Mouse (Mus musculus) hindbrain, embryonic 14.5 days (tissue): ENCODE measurements at regions not wholly inside any gene's neighbourhood (a gene's known extent, or its start where the extent isn't known, plus 50 kb on each side); places are given as distances from the start of the nearest gene placed in this dataset.
"Not testable (repeated sequence)": the region's sequence is repeated elsewhere in the genome, so short reads cannot be mapped to it uniquely, and the experiment has no call there.

Experiments
- ATAC-seq: fragments of 200-750 bp; cut with Nextera tagmentation; 2 replicates; pipeline ENCODE4 v1.8.0; 2017; ENCODE audit warnings: moderate number of reproducible peaks, mild to moderate bottlenecking, moderate TSS enrichment, moderate library complexity; ENCODE audit not compliant: low FRiP score
- DNase-seq: peaks from one replicate; pipeline ENCODE4 v3.0.0-alpha.2; 2015; ENCODE audit warnings: low spot score
- H3K27ac ChIP-seq: fragments of 300-500 bp; sonication (generic); 2 replicates; pipeline ENCODE4 v1.5.1; 2014; ENCODE audit warnings: mild to moderate bottlenecking, moderate library complexity
- H3K27me3 ChIP-seq: fragments of 300-500 bp; sonication (generic); 2 replicates; pipeline ENCODE4 v1.6.1; 2014; ENCODE audit warnings: mild to moderate bottlenecking, low read length, mixed read lengths; ENCODE audit not compliant: control insufficient read depth, insufficient read depth
- H3K36me3 ChIP-seq: fragments of 300-500 bp; sonication (generic); replicated peaks from 2 replicates; pipeline ENCODE4 v1.6.1; 2014; ENCODE audit not compliant: control insufficient read depth, insufficient read depth
- H3K4me1 ChIP-seq: fragments of 300-500 bp; sonication (generic); replicated peaks from 2 replicates; pipeline ENCODE4 v1.6.1; 2014; ENCODE audit warnings: antibody characterized with exemption, low read length, mixed read lengths; ENCODE audit not compliant: control insufficient read depth, insufficient read depth
- H3K4me2 ChIP-seq: fragments of 300-500 bp; sonication (generic); replicated peaks from 2 replicates; pipeline ENCODE4 v1.6.1; 2014; ENCODE audit warnings: mild to moderate bottlenecking, moderate library complexity
- H3K4me3 ChIP-seq: fragments of 300-500 bp; sonication (generic); replicated peaks from 2 replicates; pipeline ENCODE4 v1.5.1; 2014; ENCODE audit warnings: mild to moderate bottlenecking, low read length
- H3K9ac ChIP-seq: fragments of 300-500 bp; sonication (generic); 2 replicates; pipeline ENCODE4 v1.6.1; 2014
- H3K9me3 ChIP-seq: fragments of 300-500 bp; sonication (generic); 2 replicates; pipeline ENCODE4 v1.6.1; 2016; ENCODE audit warnings: low read length; ENCODE audit not compliant: control insufficient read depth
- WGBS: fragments of 180-500 bp; shearing (Covaris S2); extraction: QIAGEN DNeasy Blood & Tissue Kit; methylation state at CpG from one replicate; pipeline ENCODE4 v1.1.7; 2014; 5-methylcytosine and 5-hydroxymethylcytosine counted together

- H3K36me3 ChIP-seq, H3K9me3 ChIP-seq, H3K4me2 ChIP-seq, ATAC-seq, H3K9ac ChIP-seq, H3K4me3 ChIP-seq, H3K4me1 ChIP-seq, DNase-seq, H3K27ac ChIP-seq, H3K27me3 ChIP-seq: not testable (repeated sequence)
- 96% methylated on average over 19 of the region's 19 CpGs for WGBS
Measured at GRCm38 (mm10) chr15:90882349-90882748, 167.4 kb downstream of the Kif21a start.

GRCm38 (mm10) chr15:90869452-90869851 lies 180.3 kb downstream of the Kif21a start:
- no peaks in the 10 kb centered on the region for H3K9me3 ChIP-seq
- no peak overlapping the region for H3K4me3 ChIP-seq
- H3K9ac ChIP-seq = no peak overlapping the region
- H3K4me2 ChIP-seq = no peak overlapping the region
- no peaks in the 10 kb centered on the region for H3K27me3 ChIP-seq
- H3K27ac ChIP-seq = no peak overlapping the region
- no peaks in the 10 kb centered on the region for H3K36me3 ChIP-seq
- DNase-seq (no peak), ATAC-seq (no peak)
- H3K4me1 ChIP-seq = no peaks in the 10 kb centered on the region
- 52% methylated on average over 2 of the region's 2 CpGs for WGBS

- not testable (repeated sequence) for H3K4me3 ChIP-seq, H3K4me1 ChIP-seq, H3K9me3 ChIP-seq, H3K9ac ChIP-seq, DNase-seq, H3K27ac ChIP-seq, H3K27me3 ChIP-seq, H3K4me2 ChIP-seq, ATAC-seq, H3K36me3 ChIP-seq
- 96% methylated on average over 1 of the region's 4 CpGs for WGBS
Measured at GRCm38 (mm10) chr15:90853763-90854162, 174.5 kb upstream of the Cpne8 start.

- H3K27ac ChIP-seq = no peak overlapping the region
- WGBS = 86% methylated on average over 2 of the region's 2 CpGs
- no peak overlapping the region for H3K4me3 ChIP-seq
- H3K27me3 ChIP-seq = no peaks in the 10 kb centered on the region
- H3K9me3 ChIP-seq = no peaks in the 10 kb centered on the region
- H3K9ac ChIP-seq = no peak overlapping the region
- H3K36me3 ChIP-seq = no peaks in the 10 kb centered on the region
- no peak overlapping the region for H3K4me2 ChIP-seq
- no peaks in the 10 kb centered on the region for H3K4me1 ChIP-seq
- DNase-seq = no peak
- no peak for ATAC-seq
Measured at GRCm38 (mm10) chr15:90851991-90852390, 172.8 kb upstream of the Cpne8 start.

GRCm38 (mm10) chr15:90841471-90841870 lies 162.2 kb upstream of the Cpne8 start:
- ATAC-seq = no peak
- Histone ChIP-seq H3K4me1 (no peaks in the 10 kb centered on the region), H3K27me3 (no peaks in the 10 kb centered on the region), H3K9me3 (no peaks in the 10 kb centered on the region), H3K4me3 (no peak overlapping the region), H3K4me2 (no peak overlapping the region), H3K27ac (no peak overlapping the region), H3K9ac (no peak overlapping the region), H3K36me3 (no peaks in the 10 kb centered on the region)
- WGBS = 28% methylated on average over 5 of the region's 5 CpGs
- peak; percentile 78 for DNase-seq

- H3K27me3 ChIP-seq = no peaks in the 10 kb centered on the region
- H3K27ac ChIP-seq = no peak overlapping the region
- no peak overlapping the region for H3K4me3 ChIP-seq
- DNase-seq (no peak), ATAC-seq (no peak)
- 66% methylated on average over 7 of the region's 7 CpGs for WGBS
- H3K4me1 ChIP-seq = no peaks in the 10 kb centered on the region
- H3K4me2 ChIP-seq = no peak overlapping the region
- no peak overlapping the region for H3K9ac ChIP-seq
- H3K9me3 ChIP-seq = no peaks in the 10 kb centered on the region
- H3K36me3 ChIP-seq = no peaks in the 10 kb centered on the region
Measured at GRCm38 (mm10) chr15:90835586-90835985, 156.4 kb upstream of the Cpne8 start.

- H3K9me3 ChIP-seq = no peaks in the 10 kb centered on the region
- H3K9ac ChIP-seq = no peak overlapping the region
- H3K4me3 ChIP-seq = no peak overlapping the region
- DNase-seq (peak; percentile 72), ATAC-seq (peak; percentile 48; the same call in 1 of the 2 replicates)
- H3K27me3 ChIP-seq = no peaks in the 10 kb centered on the region
- H3K27ac ChIP-seq = no peak overlapping the region
- no peaks in the 10 kb centered on the region for H3K4me1 ChIP-seq
- 8% methylated on average over 4 of the region's 4 CpGs for WGBS
- no peak overlapping the region for H3K4me2 ChIP-seq
- no peaks in the 10 kb centered on the region for H3K36me3 ChIP-seq
Measured at GRCm38 (mm10) chr15:90827816-90828215, 148.6 kb upstream of the Cpne8 start.

- Histone ChIP-seq H3K27ac (no peak overlapping the region), H3K9me3 (no peaks in the 10 kb centered on the region), H3K4me1 (peaks cover 10% of the 10 kb centered on the region), H3K9ac (no peak overlapping the region), H3K27me3 (no peaks in the 10 kb centered on the region), H3K36me3 (no peaks in the 10 kb centered on the region), H3K4me3 (no peak overlapping the region), H3K4me2 (no peak overlapping the region)
- WGBS = 89% methylated on average over 6 of the region's 6 CpGs
- ATAC-seq (no peak), DNase-seq (no peak)
Measured at GRCm38 (mm10) chr15:90822306-90822705, 143.1 kb upstream of the Cpne8 start.

GRCm38 (mm10) chr15:90819949-90820655 lies 140.9 kb upstream of the Cpne8 start:
- Histone ChIP-seq H3K4me2 (peak overlapping the region; percentile 29; the same call in 1 of the 2 replicates), H3K9me3 (no peaks in the 10 kb centered on the region), H3K4me1 (peaks cover 10% of the 10 kb centered on the region), H3K4me3 (no peak overlapping the region), H3K27ac (peak overlapping the region; percentile 43; the same call in 1 of the 2 replicates), H3K27me3 (no peaks in the 10 kb centered on the region), H3K36me3 (no peaks in the 10 kb centered on the region), H3K9ac (no peak overlapping the region)
- DNase-seq (peak; percentile 59), ATAC-seq (peak; percentile 48; the same call in 1 of the 2 replicates)
- WGBS = 14% methylated on average over 14 of the region's 14 CpGs

GRCm38 (mm10) chr15:90818161-90818560 lies 138.9 kb upstream of the Cpne8 start:
- Histone ChIP-seq H3K27me3 (no peaks in the 10 kb centered on the region), H3K9me3 (no peaks in the 10 kb centered on the region), H3K27ac (no peak overlapping the region), H3K9ac (no peak overlapping the region), H3K4me3 (no peak overlapping the region), H3K4me2 (no peak overlapping the region), H3K36me3 (no peaks in the 10 kb centered on the region), H3K4me1 (peaks cover 10% of the 10 kb centered on the region)
- ATAC-seq = no peak
- WGBS = 74% methylated on average over 4 of the region's 4 CpGs
- DNase-seq = no peak
